ENCODE assay signal across 16 mouse cellular contexts in genomic region chr14:34626824-34627223, GRCm38 (mm10). TPM values are rescaled to one million over a fixed set of nuclear protein-coding genes. Genes with fewer than 3 reads are reported as not detected.
"Had no signal": no experiment of that assay in that cellular context is flagged by ENCODE, and none has a peak within 500 bp of the region (broad histone marks: within the 10 kb centered on the region; RNA-seq: fewer than 3 reads in every experiment).

No protein-coding gene starts in this region.

- DNase-seq: kidney, adult 2 months; kidney, postnatal 14 days; liver, embryonic 13.5 days; liver, postnatal 0 days; lung, postnatal 14 days; right cerebral cortex, postnatal 14 days; spleen, adult 18-20 months; thymus, adult 18-20 months; thymus, postnatal 14 days had no signal

- H3K27ac ChIP-seq: kidney, embryonic 15.5 days; limb, embryonic 10.5 days; liver, embryonic 13.5 days; lung, embryonic 15.5 days; macrophage; midbrain, embryonic 13.5 days had no signal

- H3K4me1 ChIP-seq: limb, embryonic 10.5 days; lung, embryonic 15.5 days; midbrain, embryonic 13.5 days had no signal

- H3K4me2 ChIP-seq: kidney, embryonic 15.5 days; liver, embryonic 13.5 days; lung, embryonic 15.5 days; midbrain, embryonic 13.5 days had no signal

- H3K27me3 ChIP-seq: kidney, embryonic 15.5 days; liver, embryonic 13.5 days; lung, embryonic 15.5 days; midbrain, embryonic 13.5 days had no signal

- H3K9ac ChIP-seq: kidney, embryonic 15.5 days; liver, embryonic 13.5 days; liver, postnatal 0 days; lung, embryonic 15.5 days; midbrain, embryonic 13.5 days had no signal

- H3K36me3 ChIP-seq: kidney, embryonic 15.5 days; limb, embryonic 10.5 days; liver, embryonic 13.5 days; lung, embryonic 15.5 days; midbrain, embryonic 13.5 days had no signal

- H3K9me3 ChIP-seq: kidney, embryonic 15.5 days; limb, embryonic 10.5 days; liver, embryonic 13.5 days; lung, embryonic 15.5 days; midbrain, embryonic 13.5 days had no signal

- ATAC-seq: inflammation-experienced regulatory T-cells, adult 6 months; liver, postnatal 0 days; midbrain, embryonic 13.5 days had no signal

- H3K4me3 ChIP-seq: kidney, embryonic 15.5 days; limb, embryonic 10.5 days; liver, embryonic 13.5 days; lung, embryonic 15.5 days; midbrain, embryonic 13.5 days had no signal

RNA-seq across cellular contexts. Expression of gene Opn4, which starts 26.9 kb away (rescaled TPM):
- polyA plus RNA-seq: inflammation-experienced regulatory T-cells, adult 6 months; kidney, adult 2 months; limb, embryonic 10.5 days; liver, embryonic 13.5 days; liver, postnatal 0 days; macrophage; neural tube, embryonic 14.5 days had no signal

RNA-seq across cellular contexts. Expression of gene Ldb3, which starts 38.3 kb away (rescaled TPM):
- polyA plus RNA-seq: inflammation-experienced regulatory T-cells, adult 6 months; macrophage had no signal
